Comparison of ENCODE assay signal across 17 mouse cellular contexts in genomic region chr7:30439734-30440133, GRCm38 (mm10). TPM values are rescaled to one million over a fixed set of nuclear protein-coding genes. Genes with fewer than 3 reads are reported as not detected.
DNase-seq lines count a peak whose midpoint lies in the region; ATAC-seq lines count a peak whose summit lies in the region.
"Had no signal": no experiment of that assay in that cellular context is flagged by ENCODE, and none has a peak within 500 bp of the region (broad histone marks: within the 10 kb centered on the region; RNA-seq: fewer than 3 reads in every experiment).

No protein-coding gene starts in this region.

- ATAC-seq in CD4-positive, CD25-positive, alpha-beta regulatory T cell, adult 4 months: peak; percentile 50
- ATAC-seq: forebrain, embryonic 13.5 days had no signal

- DNase-seq in CD4-positive helper T cell, adult 2 months (ENCODE audit: low read depth, low spot score): peak; percentile 52
- peak; percentile 53 for DNase-seq in R1 (ENCODE audit: low read depth, low spot score)
- peak; percentile 21 for DNase-seq in naive thymus-derived CD4-positive, alpha-beta T cell, adult 2 months (ENCODE audit: low read depth)
- DNase-seq in gastrocnemius, postnatal 10 days: no peak
- DNase-seq in left cerebral cortex, adult 8-10 months (ENCODE audit: low spot score in 2 of 2): no peak
- DNase-seq: adrenal gland, postnatal 14 days; cerebellum, adult 9-10 months; heart, adult 2 months had no signal

RNA-seq across cellular contexts. Expression of gene Aplp1, which starts 5.6 kb away (rescaled TPM):
- 1 to 10 TPM; 3.1 to 3.5 TPM for polyA plus RNA-seq in CD4-positive, CD25-positive, alpha-beta regulatory T cell, adult 4 months (2017; shearing (Covaris generic))
- total RNA-seq in gastrocnemius, postnatal 10 days (2021): 1 to 10 TPM; 3.3 to 4.4 TPM
- total RNA-seq in left cerebral cortex, adult 8-10 months (2022): 1,000 to 10,000 TPM; 1,239 to 1,309 (median 1,269) TPM
- polyA plus RNA-seq: G1E had no signal

RNA-seq across cellular contexts. Expression of gene Kirrel2, which starts 17.8 kb away (rescaled TPM):
- not detected for polyA plus RNA-seq in CD4-positive, CD25-positive, alpha-beta regulatory T cell, adult 4 months (2017; shearing (Covaris generic))
- not detected for total RNA-seq in gastrocnemius, postnatal 10 days (2021)
- total RNA-seq in left cerebral cortex, adult 8-10 months (2022): 10 to 100 TPM in 1 of 4 experiments, 1 to 10 TPM in 3; 5.5 to 10.2 (median 7.5) TPM
- total RNA-seq: adrenal gland, adult 18-20 months; adrenal gland, postnatal 14 days; G1E; gastrocnemius, adult 8-10 months; heart, adult 2 months; heart, postnatal 25 days had no signal
- polyA plus RNA-seq: G1E; heart, adult 2 months had no signal

RNA-seq across cellular contexts. Expression of gene Nfkbid, which starts 18.2 kb away (rescaled TPM):
- 10 to 100 TPM; 39.2 to 44.4 TPM for polyA plus RNA-seq in CD4-positive, CD25-positive, alpha-beta regulatory T cell, adult 4 months (2017; shearing (Covaris generic))
- under 1 TPM; 0.14 to 0.45 TPM for total RNA-seq in gastrocnemius, postnatal 10 days (2021)
- total RNA-seq in left cerebral cortex, adult 8-10 months (2022): 1 to 10 TPM; 2.2 to 4.5 (median 2.8) TPM

RNA-seq across cellular contexts. Expression of gene Nphs1, which starts 18.4 kb away (rescaled TPM):
- not detected for polyA plus RNA-seq in CD4-positive, CD25-positive, alpha-beta regulatory T cell, adult 4 months (2017; shearing (Covaris generic))
- not detected for total RNA-seq in gastrocnemius, postnatal 10 days (2021)
- total RNA-seq in left cerebral cortex, adult 8-10 months (2022): under 1 TPM; 0.68 to 0.82 (median 0.75) TPM
- total RNA-seq: adrenal gland, adult 18-20 months; adrenal gland, postnatal 14 days; gastrocnemius, adult 8-10 months; gastrocnemius, postnatal 4 days; heart, adult 2 months; heart, postnatal 25 days had no signal
- polyA plus RNA-seq: G1E; heart, embryonic 16.5 days; intestine, postnatal 0 days had no signal

RNA-seq across cellular contexts. Expression of gene Hcst, which starts 20.1 kb away (rescaled TPM):
- 100 to 1,000 TPM; 356 to 434 TPM for polyA plus RNA-seq in CD4-positive, CD25-positive, alpha-beta regulatory T cell, adult 4 months (2017; shearing (Covaris generic))
- total RNA-seq in gastrocnemius, postnatal 10 days (2021): under 1 TPM; 0.66 to 0.72 TPM
- 1 to 10 TPM in 3 of 4 experiments, not detected in 1; 1.4 to 3.0 (median 2.1) TPM for total RNA-seq in left cerebral cortex, adult 8-10 months (2022)
- total RNA-seq: adrenal gland, postnatal 14 days; gastrocnemius, adult 8-10 months; heart, postnatal 25 days had no signal

Comparison
In these comparisons a context has a peak if more than half of its experiments do, and no peak if none do; other contexts are left out.
1. DNase-seq: peak in CD4-positive helper T cell, adult 2 months (single experiment), R1 (single experiment) and naive thymus-derived CD4-positive, alpha-beta T cell, adult 2 months (single experiment); none in gastrocnemius, postnatal 10 days (single experiment) and left cerebral cortex, adult 8-10 months (0 of 2).
2. RNA of gene Aplp1, which starts 5.6 kb away (total RNA-seq): 1,239 to 1,309 TPM in left cerebral cortex, adult 8-10 months; 3.3 to 4.4 TPM in gastrocnemius, postnatal 10 days; every median in the first group is over 100 times any median in the second.
3. RNA of gene Kirrel2, which starts 17.8 kb away (total RNA-seq): 5.5 to 10.2 TPM in left cerebral cortex, adult 8-10 months; not detected in gastrocnemius, postnatal 10 days; every median in the first group is over 4 times any median in the second.